Mouse (Mus musculus): ENCODE measurements around the gene Tmem120b. TPM values are rescaled to one million over a fixed set of nuclear protein-coding genes. Genes with fewer than 3 reads are reported as not detected.

Gene Tmem120b
- polyA plus RNA-seq, 1 experiment from 2014 or later: 10.4 TPM

DNA sequence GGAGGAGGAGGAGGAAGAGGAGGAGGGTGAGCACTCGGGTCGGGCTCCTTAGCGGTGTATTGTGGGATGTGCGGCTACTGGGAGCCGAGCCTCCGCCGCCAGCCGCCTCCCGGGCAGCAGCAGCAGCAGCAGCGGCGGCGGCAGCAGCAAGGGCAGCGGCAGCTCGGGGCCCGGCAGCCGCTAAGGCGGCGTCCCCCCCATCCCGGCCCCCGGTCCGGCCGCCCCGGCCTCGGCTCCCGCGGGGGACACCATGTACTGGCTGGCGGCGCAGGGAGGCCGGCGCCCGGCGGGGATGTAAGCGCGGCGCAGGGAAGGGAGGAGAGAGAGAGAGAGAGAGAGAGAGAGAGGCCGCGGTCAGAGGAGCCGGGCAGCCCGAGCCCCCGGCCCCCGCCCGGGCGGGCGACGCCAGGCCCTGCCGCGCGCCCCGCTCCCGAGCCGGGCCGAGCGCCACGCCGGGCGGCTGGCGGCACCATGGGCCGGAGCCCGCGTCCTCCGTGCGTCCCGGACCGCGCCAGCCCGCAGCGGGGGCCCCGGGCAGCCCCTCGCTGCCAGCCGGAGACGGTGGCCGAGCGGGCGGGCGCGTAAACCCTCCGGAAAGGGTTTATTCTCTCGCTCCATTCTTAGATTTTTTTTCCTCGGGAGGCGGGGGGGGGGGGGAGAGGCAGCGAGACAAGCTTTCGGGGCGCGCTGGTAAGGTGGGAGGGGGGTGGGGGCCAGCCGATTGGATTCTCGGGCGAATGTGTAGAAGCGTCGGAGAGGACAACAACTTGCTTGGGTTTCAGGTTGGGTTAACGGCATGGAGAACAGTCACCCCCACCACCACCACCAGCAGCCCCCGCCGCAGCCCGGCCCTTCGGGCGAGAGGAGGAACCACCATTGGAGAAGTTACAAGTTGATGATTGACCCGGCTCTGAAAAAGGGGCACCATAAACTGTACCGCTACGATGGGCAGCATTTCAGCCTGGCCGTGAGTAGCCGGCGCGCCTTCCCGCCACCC lies 74.2 kb downstream of the Tmem120b start, which contains the start of gene Setd1b:
Gene Setd1b, plus strand, starts transcription at position 33 of the 997 bp plus-strand sequence.
- Histone ChIP-seq H3K4me1 (peaks cover 68% of the 10 kb centered on the region), H3K36me3 (replicated peaks) (peaks cover 36% of the 10 kb centered on the region), H3K4me3 (peak within 1 kb of the TSS; percentile 98), H3K27me3 (ENCODE audit: poor library complexity, severe bottlenecking) (no peaks in the 10 kb centered on the region), H3K27ac (peak within 1 kb of the TSS; percentile 100), H3K9me3 (no peaks in the 10 kb centered on the region)
- peak; percentile 73 for DNase-seq (ENCODE audit: extremely low spot score, low spot score)
- under 1% methylated on average over 91 of the region's 103 CpGs for WGBS

DNA sequence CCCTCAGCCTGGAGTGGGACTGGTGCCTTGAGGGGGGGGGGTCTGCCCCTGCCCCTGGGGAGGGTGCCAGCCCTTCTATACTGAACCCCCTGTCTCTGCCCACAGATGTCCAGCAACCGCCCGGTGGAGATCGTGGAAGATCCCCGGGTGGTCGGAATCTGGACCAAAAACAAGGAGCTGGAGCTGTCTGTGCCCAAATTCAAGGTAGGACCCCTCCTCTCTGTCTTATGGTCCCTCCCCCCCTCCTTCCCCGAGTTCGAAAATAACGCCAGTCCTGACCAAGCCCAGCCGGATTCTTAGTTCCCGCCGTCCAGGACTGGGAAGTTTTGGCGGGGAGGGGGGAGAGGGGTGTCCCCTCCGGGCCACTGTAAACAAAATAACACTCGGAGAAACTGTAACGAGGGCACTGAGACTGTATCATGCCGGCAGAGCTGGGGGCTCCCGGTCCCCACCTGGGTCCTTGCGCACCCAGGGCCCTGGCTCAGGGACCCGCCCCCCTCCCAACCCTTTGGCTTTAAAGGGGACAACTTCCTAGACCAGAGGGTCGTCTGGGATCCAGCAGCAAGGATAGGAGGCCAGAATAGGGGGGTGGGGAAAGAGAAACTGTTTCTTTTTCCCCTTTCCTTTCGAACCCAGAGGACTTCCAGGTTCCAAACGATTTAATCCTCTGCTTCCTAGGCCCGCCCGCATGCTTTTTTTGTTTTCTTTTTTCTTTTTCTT lies 75.2 kb downstream of the Tmem120b start:
- Histone ChIP-seq H3K27me3 (ENCODE audit: poor library complexity, severe bottlenecking) (no peaks in the 10 kb centered on the region), H3K4me1 (peaks cover 67% of the 10 kb centered on the region), H3K36me3 (replicated peaks) (peaks cover 46% of the 10 kb centered on the region), H3K4me3 (peak overlapping the region; percentile 98), H3K9me3 (no peaks in the 10 kb centered on the region), H3K27ac (peak overlapping the region; percentile 100)
- under 1% methylated on average over 24 of the region's 24 CpGs for WGBS
- DNase-seq (ENCODE audit: extremely low spot score, low spot score): peak; percentile 47

GRCm38 (mm10) chr5:123143971-123144745 lies 75.9 kb downstream of the Tmem120b start:
- peak overlapping the region; percentile 100; the same call in 1 of the 2 replicates for H3K27ac ChIP-seq
- no peak for DNase-seq (ENCODE audit: extremely low spot score, low spot score)
- WGBS: 11% methylated on average over 17 of the region's 17 CpGs
- peak overlapping the region; percentile 98 for H3K4me3 ChIP-seq
- H3K4me1 ChIP-seq: peaks cover 67% of the 10 kb centered on the region
- no peaks in the 10 kb centered on the region for H3K9me3 ChIP-seq
- H3K27me3 ChIP-seq (ENCODE audit: poor library complexity, severe bottlenecking): no peaks in the 10 kb centered on the region
- peaks cover 53% of the 10 kb centered on the region for H3K36me3 ChIP-seq (replicated peaks)

GRCm38 (mm10) chr5:123144746-123145590 lies 76.8 kb downstream of the Tmem120b start:
- Histone ChIP-seq H3K4me1 (peaks cover 71% of the 10 kb centered on the region), H3K27me3 (ENCODE audit: poor library complexity, severe bottlenecking) (no peaks in the 10 kb centered on the region), H3K27ac (peak overlapping the region; percentile 100; the same call in 1 of the 2 replicates), H3K9me3 (no peaks in the 10 kb centered on the region), H3K36me3 (replicated peaks) (peaks cover 61% of the 10 kb centered on the region), H3K4me3 (peak overlapping the region; percentile 98)
- 49% methylated on average over 20 of the region's 20 CpGs for WGBS
- DNase-seq (ENCODE audit: extremely low spot score, low spot score): no peak

GRCm38 (mm10) chr5:123146357-123146756 lies 78.1 kb downstream of the Tmem120b start:
- Histone ChIP-seq H3K36me3 (replicated peaks) (peaks cover 75% of the 10 kb centered on the region), H3K9me3 (no peaks in the 10 kb centered on the region), H3K4me3 (no peak overlapping the region), H3K4me1 (peaks cover 84% of the 10 kb centered on the region), H3K27ac (0 out of 2 replicates have a peak overlapping the region, but pooled peaks have one; percentile 11), H3K27me3 (ENCODE audit: poor library complexity, severe bottlenecking) (no peaks in the 10 kb centered on the region)
- no peak for DNase-seq (ENCODE audit: extremely low spot score, low spot score)
- WGBS: 84% methylated on average over 11 of the region's 11 CpGs

- Histone ChIP-seq H3K4me3 (0 out of 2 replicates have a peak overlapping the region, but pooled peaks have one; percentile 15), H3K36me3 (replicated peaks) (peaks cover 87% of the 10 kb centered on the region), H3K27me3 (ENCODE audit: poor library complexity, severe bottlenecking) (no peaks in the 10 kb centered on the region), H3K27ac (no peak overlapping the region), H3K4me1 (peaks cover 78% of the 10 kb centered on the region), H3K9me3 (no peaks in the 10 kb centered on the region)
- no peak for DNase-seq (ENCODE audit: extremely low spot score, low spot score)
- WGBS: 91% methylated on average over 17 of the region's 17 CpGs
Observed at GRCm38 (mm10) chr5:123147569-123147968, 79.4 kb downstream of the Tmem120b start.

- H3K4me1 ChIP-seq: peaks cover 74% of the 10 kb centered on the region
- H3K27me3 ChIP-seq (ENCODE audit: poor library complexity, severe bottlenecking): no peaks in the 10 kb centered on the region
- H3K9me3 ChIP-seq: no peaks in the 10 kb centered on the region
- peak overlapping the region; percentile 15; the same call in 1 of the 2 replicates for H3K4me3 ChIP-seq
- peaks cover 93% of the 10 kb centered on the region for H3K36me3 ChIP-seq (replicated peaks)
- 87% methylated on average over 25 of the region's 25 CpGs for WGBS
- no peak for DNase-seq (ENCODE audit: extremely low spot score, low spot score)
- 0 out of 2 replicates have a peak overlapping the region, but pooled peaks have one; percentile 48 for H3K27ac ChIP-seq
Observed at GRCm38 (mm10) chr5:123148073-123148722, 80.0 kb downstream of the Tmem120b start.

GRCm38 (mm10) chr5:123149451-123150400 lies 81.5 kb downstream of the Tmem120b start:
- no peaks in the 10 kb centered on the region for H3K9me3 ChIP-seq
- peak overlapping the region; percentile 42 for H3K4me3 ChIP-seq
- H3K27ac ChIP-seq: peak overlapping the region; percentile 37
- H3K4me1 ChIP-seq: peaks cover 59% of the 10 kb centered on the region
- no peaks in the 10 kb centered on the region for H3K27me3 ChIP-seq (ENCODE audit: poor library complexity, severe bottlenecking)
- H3K36me3 ChIP-seq (replicated peaks): peaks cover 100% of the 10 kb centered on the region
- peak; percentile 89 for DNase-seq (ENCODE audit: extremely low spot score, low spot score)
- WGBS: 13% methylated on average over 19 of the region's 19 CpGs

- H3K27ac ChIP-seq: peak overlapping the region; percentile 37; the same call in 1 of the 2 replicates
Observed at GRCm38 (mm10) chr5:123150641-123151040, 82.4 kb downstream of the Tmem120b start.

GRCm38 (mm10) chr5:123151077-123151476 lies 82.9 kb downstream of the Tmem120b start:
- Histone ChIP-seq H3K4me3 (peak overlapping the region; percentile 42; the same call in 1 of the 2 replicates), H3K27me3 (ENCODE audit: poor library complexity, severe bottlenecking) (no peaks in the 10 kb centered on the region), H3K27ac (0 out of 2 replicates have a peak overlapping the region, but pooled peaks have one; percentile 37), H3K36me3 (replicated peaks) (peaks cover 97% of the 10 kb centered on the region), H3K9me3 (no peaks in the 10 kb centered on the region), H3K4me1 (peaks cover 45% of the 10 kb centered on the region)
- no peak for DNase-seq (ENCODE audit: extremely low spot score, low spot score)
- WGBS: 63% methylated on average over 7 of the region's 7 CpGs

More at GRCm38 (mm10) chr5:123150641-123151040, 82.4 kb downstream of the Tmem120b start:
- Histone ChIP-seq H3K4me3 (peak overlapping the region; percentile 42), H3K36me3 (replicated peaks) (peaks cover 99% of the 10 kb centered on the region), H3K9me3 (no peaks in the 10 kb centered on the region), H3K27me3 (ENCODE audit: poor library complexity, severe bottlenecking) (no peaks in the 10 kb centered on the region), H3K4me1 (peaks cover 50% of the 10 kb centered on the region)
- DNase-seq (ENCODE audit: extremely low spot score, low spot score): no peak
- 53% methylated on average over 7 of the region's 7 CpGs for WGBS

Data from forebrain, embryonic 10.5 days (tissue).